Mouse (Mus musculus) C2C12 (cell line): Measurements from ENCODE around the gene Sprr3.

Source experiments
- CEBPB ChIP-seq: IDR thresholded peaks from one replicate; pipeline ENCODE4 v1.6.1; 2011; ENCODE audit warnings: low read depth, mild to moderate bottlenecking, control low read depth, moderate library complexity
- CTCF ChIP-seq: IDR thresholded peaks from one replicate; pipeline ENCODE4 v1.5.1; 2011; ENCODE audit not compliant: control insufficient read depth, insufficient read depth, insufficient read length

DNA sequence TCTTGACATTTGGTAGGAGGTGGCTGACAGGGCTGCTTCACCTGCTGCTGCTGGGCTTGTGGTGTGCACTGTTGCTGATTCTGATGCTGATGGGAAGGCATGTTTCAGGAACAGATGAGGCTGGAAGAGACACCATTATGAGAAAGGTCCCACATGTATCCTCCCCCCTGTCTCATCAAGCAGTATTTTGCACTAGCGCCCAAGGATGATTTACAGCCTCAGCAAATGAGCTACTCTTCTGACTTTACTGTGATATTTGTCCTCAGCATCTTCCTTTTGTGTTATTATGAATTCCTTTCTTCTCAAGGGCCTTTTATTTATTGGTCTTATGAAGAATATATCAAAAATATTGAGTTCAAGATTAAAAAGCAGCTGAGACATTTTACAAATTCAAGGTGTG lies 41.9 kb upstream of the Sprr3 start, which contains the start of gene Sprr4:
- TF ChIP-seq CEBPB (no peak), CTCF (no peak)
